Mouse (Mus musculus) MEL (cell line): ENCODE data around the gene Hesx1.
A peak's percentile ranks its signal among the peaks of the same experiment; 100 is the strongest.

ENCODE experiments used
- CTCF ChIP-seq, 3 experiments: IDR thresholded peaks in 2 of 3; conservative IDR thresholded peaks in 1 of 3; 2 replicates each; pipeline ENCODE4 v1.5.1; 2011 to 2012; ENCODE audit warnings: low read length in 3 of 3, low read depth in 2 of 3, mild to moderate bottlenecking in 2 of 3, improper control_type of control experiment in 1 of 3, inconsistent platforms in 1 of 3, mixed read lengths in 1 of 3, moderate library complexity in 1 of 3; ENCODE audit not compliant: control insufficient read depth in 1 of 3, insufficient read depth in 1 of 3, poor library complexity in 1 of 3, severe bottlenecking in 1 of 3
- MAFK ChIP-seq: IDR thresholded peaks from 2 replicates; pipeline ENCODE4 v1.6.1; 2011; ENCODE audit warnings: low read depth, mild to moderate bottlenecking, low read length, improper control_type of control experiment, borderline replicate concordance
- POLR2A ChIP-seq, 2 experiments: IDR thresholded peaks; 2 replicates each; pipeline ENCODE4 v1.6.1; 2011 to 2012; ENCODE audit warnings: low read length in 2 of 2, mild to moderate bottlenecking in 2 of 2, control low read depth in 1 of 2, improper control_type of control experiment in 1 of 2, low read depth in 1 of 2, moderate library complexity in 1 of 2; ENCODE audit not compliant: control insufficient read depth in 1 of 2, insufficient read depth in 1 of 2, poor library complexity in 1 of 2
- POLR2AphosphoS2 ChIP-seq: IDR thresholded peaks from 2 replicates; pipeline ENCODE4 v1.6.1; 2011; ENCODE audit warnings: low read length, improper control_type of control experiment

DNA sequence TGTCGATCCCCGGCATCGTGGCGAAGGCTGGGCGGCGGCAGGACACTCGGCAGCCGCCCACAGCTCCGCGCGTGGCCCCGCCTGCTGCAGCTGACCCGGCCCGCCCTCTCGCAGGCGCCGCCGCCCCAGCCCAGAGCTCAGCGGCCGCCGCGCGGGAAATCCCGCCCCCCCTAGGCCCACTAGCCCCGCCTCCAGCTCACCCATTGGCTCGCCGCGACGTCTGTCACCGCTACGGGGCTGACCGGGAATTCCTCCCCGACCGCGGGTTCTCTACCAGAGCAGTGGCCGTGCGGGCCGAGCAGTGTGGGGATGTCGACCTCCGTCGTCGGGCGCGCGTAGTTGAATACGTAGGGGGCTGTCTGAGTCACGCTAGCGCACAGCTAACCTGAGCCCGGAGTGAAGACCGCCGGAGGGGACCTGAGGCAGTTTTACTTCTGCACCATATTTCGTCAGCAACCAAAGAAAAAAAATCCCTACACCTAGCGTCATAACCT lies 23.7 kb upstream of the Hesx1 start:
- TF ChIP-seq MAFK (no peak), CTCF (IDR thresholded peaks at IDR 0.05 in 2 of 3, conservative IDR thresholded peaks at IDR 0.05 in 1 of 3; ENCODE audit: control insufficient read depth in 1 of 3, insufficient read depth in 1 of 3, low read depth in 2 of 3, low read length in 3 of 3, poor library complexity in 1 of 3, severe bottlenecking in 1 of 3) (no peak), POLR2A (IDR thresholded peaks at IDR 0.05; ENCODE audit: control insufficient read depth in 1 of 2, insufficient read depth in 1 of 2, low read depth in 1 of 2, low read length in 2 of 2, poor library complexity in 1 of 2) (peak; percentile 55 to 64; a peak in 2 of 4 replicates), POLR2AphosphoS2 (no peak)
